Mouse (Mus musculus): ENCODE results near the gene Polr2b.

Gene Polr2b

DNA sequence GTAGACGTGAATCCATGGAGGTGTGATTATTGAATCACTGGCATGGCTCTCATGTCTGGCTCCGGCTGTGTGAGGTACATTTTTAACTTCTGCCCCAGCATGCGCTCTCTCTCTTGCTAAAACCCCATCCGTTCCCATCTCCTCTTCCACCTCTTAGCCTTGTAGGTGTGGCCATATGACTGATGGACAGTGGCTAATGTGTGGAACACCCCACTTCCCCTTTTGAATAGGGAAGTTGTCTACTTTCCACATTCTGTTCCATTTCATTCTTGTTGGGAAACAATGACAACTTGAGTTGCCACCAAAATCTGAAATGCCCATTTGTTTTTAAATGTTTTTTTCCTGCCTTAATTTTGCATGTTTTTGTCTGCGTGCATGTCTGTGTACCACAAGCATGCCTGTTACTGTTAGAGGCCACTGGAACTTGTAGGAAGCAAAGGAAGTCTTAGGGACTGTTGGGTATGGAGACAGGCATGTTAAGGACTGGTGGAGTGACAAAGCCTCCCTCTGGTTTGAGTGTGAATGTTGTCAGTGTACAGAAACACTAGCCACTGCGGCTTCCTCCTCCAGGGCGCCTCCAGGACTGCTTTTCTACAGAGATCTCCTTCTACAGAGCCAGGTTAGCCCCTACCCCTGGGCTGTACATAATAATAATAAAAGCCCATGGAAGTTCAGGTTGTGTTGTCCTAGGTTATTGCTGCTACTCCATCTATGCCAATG lies 17.0 kb upstream of the Polr2b start:
- WGBS, result 85% methylated on average over 7 of the region's 7 CpGs

DNA sequence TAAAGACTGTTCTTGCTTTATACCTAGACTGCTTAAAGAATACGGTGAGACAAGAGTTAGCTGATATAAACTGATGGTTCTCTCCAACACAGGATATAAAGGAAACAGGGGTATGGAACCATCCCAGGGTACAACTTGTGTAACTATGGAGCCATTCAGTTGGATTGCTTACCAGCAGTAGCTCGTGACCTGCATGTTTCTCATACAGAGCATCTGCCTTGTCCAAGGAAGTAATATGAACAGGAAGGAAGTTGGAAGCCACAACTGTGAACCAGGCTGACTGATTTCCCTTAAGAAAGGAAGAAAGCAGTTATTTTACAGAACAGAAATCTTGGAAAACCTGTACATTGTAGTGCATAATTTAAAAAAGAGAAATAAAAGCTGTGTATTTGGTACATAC lies 10.5 kb upstream of the Polr2b start:
- WGBS, result 89% methylated on average over 2 of the region's 2 CpGs

DNA sequence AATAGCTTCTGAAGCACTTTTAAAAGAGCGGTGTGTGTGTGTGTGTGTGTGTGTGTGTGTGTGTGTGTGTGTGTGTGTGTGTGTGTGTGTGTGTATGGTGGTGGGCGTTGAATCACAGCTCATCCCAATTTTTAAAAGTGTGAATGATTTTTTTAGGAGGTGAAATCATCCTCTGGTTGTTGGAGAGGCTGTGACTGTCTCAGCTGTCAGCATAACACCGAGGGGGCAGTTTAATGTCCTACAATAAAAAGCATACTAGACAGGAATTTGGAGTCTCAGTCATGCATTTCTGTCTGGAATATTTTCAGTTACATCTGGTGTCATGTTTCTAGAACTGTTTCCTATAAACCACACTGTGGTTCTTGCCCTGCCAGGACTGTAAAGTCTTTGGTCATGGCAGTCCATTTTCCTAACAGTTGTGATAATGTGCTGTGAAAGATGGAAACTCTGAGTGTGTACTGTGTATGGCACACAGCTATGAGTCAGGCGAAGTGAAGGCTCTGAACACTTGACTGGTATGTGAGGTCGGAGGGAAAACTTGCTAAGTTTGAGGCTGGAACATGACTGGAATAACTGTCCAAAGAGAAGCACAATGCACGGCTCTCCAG lies 8.5 kb upstream of the Polr2b start:
- WGBS, result 69% methylated on average over 6 of the region's 6 CpGs

DNA sequence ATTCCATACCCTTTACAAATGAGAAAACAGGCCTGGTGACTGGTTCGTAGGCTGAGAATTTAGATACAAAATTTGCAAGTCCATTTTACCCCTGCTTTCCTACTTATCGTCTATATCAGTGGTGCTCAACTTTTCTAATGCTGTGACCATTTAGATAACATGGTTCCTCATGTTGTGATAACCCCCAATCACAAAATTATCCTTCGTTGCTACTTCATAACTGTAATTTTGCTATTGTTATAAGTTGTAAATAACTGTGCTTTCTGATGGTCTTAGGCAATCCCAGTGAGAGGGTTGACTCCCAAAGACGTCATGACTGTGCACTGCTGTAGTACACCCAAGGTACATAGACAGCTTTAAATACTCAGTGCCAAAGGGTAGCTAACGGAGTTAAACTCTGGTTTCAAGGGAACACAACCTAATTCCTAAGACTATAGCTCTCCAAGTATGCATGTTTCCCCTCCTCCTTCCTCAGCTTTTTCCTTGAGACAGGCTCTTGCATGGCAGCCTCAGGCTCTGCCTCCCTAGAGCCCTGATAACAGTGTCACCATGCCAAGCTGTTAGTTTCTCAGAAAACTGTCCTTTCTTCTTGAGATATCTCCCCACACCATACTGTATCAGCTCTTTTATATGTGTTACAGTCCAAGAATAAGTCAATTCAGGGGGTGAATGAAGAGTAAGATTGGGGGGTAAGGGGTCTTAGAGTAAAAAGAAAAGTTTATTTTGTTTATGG lies 2.0 kb upstream of the Polr2b start:
- 79% methylated on average over 5 of the region's 5 CpGs for whole genome bisulfite sequencing

DNA sequence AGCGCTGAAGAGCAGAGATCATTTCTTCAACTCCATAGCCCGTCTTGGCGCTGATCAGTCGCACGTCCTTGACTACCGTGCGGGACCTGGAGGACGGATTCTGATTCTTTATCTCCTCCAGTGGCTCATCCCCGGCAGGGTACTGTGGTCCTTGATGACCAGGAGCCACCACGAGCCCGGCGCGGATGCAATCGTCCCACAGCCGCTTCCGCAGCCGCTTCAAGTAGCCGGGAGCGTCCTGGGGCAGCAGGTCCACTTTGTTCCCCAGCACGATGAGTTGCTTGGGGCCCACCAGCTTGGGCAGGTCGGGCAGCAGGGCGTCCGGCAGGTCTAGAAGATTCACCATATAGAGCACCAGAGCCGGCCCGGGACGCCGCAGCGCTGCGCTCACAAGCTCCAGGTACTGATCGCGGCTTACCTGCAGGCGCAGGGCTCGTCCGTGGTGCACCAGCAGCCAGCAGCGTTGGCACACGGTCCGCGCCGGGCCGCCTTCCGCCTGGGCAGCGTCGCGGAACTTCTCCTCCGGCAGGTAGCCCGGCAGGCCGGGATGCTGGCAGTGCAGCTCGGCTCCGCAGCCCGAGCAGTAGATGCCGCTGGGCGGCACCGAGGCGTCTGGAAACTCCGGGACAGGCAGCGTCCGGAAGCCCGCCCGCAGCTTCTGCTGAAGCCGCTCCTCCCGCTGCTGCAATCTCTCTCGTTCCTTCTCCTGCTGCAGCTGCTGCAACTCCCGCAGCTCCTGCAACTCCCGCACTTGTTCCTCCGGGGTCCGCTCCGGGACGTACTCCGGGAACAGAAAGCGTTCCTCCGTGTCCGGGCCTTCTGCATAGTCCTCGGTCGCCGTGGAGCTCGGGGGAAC lies 668 bp upstream of the Polr2b start:
- WGBS, result under 1% methylated on average over 76 of the region's 76 CpGs

DNA sequence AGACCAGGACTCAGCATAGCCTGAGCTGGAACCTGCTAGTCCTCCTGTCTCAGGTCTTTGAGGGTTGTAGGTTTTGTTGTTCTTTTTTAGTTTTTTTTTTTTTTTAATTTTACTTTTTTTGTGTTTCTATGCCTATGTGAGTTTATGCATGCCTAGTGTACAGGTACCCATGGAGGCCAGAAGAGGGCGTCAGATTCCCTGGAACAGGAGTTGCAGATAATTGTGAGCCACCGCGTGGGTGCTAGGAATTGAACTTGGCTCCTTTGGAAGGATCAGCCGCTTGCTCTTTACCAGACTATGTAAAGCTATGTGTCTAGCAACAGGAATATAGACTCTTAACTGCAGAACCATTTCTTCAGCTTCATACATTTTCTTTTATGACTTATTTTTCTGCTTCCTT lies 4.3 kb downstream of the Polr2b start:
- over 99% methylated on average over 4 of the region's 4 CpGs for WGBS

DNA sequence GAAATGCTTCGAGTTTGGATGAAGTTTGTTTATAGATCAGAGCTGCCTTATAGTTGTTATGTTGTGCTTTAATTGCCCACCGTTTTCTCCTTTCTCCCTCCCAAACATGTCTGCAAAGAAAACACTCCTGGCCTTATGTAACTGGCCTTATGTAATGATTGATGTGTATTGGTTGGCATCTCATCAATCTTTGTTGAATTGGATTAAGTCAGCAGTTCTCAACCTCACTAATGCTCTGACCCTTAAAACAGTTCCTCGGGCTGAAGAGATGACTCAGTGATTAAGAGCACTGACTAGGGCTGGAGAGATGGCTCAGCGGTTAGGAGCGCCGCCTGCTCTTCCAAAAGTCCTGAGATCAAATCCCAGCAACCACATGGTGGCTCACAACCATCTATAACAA lies 5.0 kb downstream of the Polr2b start:
- 91% methylated on average over 6 of the region's 6 CpGs for WGBS

DNA sequence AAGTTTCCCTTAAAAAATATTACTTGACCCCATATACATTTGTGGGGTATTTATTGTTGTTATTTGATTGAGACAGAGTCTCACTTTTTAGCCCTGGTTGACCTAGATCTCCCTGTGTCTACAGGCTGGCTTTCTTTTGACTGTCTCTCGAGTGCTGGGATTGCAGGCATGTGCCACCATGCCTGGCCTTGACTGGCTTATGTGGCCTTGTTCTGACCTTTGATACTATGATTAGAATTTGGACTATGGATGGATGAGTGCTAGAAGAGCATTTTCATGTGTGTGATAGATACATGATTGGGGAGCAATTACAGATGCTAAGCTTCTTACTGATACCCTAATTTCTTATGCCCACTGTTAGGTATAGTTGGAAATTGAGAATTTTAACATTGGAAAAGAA lies 15.0 kb downstream of the Polr2b start:
- WGBS, result 81% methylated on average over 1 of the region's 1 CpGs

DNA sequence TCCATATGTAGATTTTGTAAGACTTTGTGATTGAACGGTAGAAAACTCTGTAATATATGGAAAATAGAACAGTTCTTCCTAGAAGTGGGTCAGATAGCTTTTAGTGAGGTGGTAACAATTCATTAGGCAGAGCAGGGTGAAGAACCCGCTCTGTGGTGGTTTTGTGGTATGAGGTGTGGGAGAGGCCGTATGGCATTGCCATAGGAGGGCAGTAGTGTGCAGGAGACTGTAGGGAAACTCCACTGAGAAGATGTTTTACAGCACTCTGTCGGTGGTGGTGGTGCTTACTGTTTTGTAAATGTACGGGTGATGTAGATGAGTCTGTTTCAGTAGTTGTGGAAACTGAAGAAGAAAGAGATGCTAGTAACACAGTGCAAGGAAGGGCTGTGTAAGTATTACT lies 20.2 kb downstream of the Polr2b start:
- WGBS, result 64% methylated on average over 5 of the region's 5 CpGs

DNA sequence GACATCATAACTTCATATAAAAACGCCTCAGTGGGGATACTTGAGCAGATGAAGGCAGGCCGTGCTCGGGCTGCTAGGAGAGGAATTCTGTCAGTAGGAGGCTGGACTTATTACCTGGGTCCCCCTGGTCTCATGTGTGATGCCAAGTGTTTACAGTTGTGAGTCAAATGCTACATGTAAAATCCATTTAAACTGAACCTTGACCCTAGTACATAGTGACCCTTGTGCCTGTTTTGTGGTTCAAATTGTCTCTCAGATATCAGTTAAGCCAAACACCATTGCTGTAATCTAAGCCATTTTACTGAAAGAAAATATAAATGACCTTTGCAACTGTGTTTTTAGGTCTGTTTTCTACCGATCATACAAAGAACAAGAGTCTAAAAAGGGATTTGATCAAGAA lies 30.1 kb downstream of the Polr2b start:
- whole genome bisulfite sequencing, result 90% methylated on average over 4 of the region's 4 CpGs

DNA sequence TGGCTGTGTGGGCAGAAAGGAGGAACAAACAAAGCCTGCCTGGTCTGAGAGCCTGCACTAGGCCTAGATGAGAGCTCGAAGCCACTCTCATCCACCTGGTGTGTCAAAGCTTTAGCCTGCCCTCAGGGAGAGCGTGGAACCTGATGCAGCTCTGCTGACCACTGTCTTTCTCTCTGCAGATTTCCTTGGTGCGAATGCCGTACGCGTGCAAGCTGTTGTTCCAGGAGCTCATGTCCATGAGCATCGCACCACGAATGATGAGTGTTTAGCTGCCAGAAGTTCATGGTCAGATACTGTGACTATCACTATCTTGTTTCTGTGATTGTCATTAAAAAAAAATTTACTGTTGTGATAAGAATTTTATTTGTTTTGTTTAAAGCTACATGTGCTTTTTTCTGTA lies 39.0 kb downstream of the Polr2b start:
- 97% methylated on average over 8 of the region's 8 CpGs for whole genome bisulfite sequencing

DNA sequence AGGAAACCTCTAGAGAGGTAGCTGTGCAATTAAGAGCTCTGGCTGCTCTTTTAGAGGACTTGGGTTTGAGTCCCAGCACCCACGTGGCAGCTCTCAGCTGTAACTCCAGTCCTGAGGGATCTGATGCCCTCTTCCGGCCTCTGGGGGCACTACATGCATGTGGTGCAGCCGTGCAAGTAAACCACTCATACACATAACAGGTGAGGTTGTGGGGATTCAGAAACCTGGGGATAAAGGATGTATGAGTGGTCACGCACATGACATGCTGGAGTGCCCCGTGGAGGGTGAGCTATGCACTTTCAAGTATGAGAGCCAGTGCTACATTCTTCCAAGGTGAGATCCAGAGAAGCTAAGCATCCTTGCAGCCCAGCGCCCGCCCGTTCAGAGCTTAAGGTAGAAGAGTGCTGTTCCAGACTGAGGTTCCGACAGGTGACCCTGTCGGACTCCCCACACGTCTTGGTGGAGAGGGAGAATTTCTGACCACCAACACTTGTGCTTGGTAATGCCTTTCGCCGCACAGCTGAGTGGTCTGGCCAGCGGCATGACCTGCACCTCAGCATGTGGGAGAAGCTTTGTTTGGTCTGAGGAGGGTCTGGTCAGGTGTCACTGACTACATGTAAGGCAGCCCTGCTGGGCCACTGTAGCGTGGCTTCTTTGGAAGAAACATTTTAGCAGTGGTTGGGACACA lies 40.2 kb downstream of the Polr2b start:
- 95% methylated on average over 15 of the region's 15 CpGs for WGBS

DNA sequence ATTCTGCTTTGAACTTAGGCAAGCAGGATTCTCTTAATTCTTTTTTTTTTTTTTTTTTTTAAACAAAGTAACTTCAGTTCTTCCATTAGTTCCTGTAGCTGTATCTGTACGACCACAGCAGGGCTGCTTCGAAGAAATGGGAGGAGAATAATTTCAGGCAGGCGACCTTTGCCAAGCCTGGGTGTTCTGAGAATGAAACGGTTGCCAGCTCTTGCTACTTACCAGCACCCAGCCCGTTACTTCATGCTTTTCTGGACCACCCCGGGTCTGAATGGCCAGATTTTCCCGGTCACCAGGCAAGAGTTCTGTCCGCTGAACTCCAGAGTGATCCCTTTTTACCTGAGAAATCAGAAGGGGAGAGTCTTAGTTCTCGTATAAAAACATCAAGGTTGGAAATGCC lies 41.7 kb downstream of the Polr2b start:
- 75% methylated on average over 9 of the region's 9 CpGs for WGBS

DNA sequence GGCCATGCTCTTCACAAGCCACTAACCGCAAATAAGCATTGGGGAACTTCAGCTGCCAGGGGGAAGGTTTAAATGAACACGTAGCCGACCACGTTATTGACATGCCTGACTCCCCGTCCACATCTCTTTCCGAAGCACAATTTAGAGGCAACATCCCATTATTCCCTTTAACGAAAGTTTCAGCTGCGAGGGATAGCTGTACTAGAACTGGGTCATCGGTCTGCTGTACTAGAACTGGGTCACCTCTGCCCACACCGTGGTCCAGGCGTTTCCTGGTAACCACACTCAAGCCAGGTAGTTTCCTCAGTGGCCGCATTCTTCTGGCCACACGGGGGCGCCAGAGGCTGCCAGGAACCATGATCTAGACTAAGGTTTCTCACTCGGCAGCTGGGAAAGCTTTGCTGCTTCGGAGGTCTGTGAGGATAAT lies 44.4 kb downstream of the Polr2b start:
- 6% methylated on average over 16 of the region's 16 CpGs for WGBS

DNA sequence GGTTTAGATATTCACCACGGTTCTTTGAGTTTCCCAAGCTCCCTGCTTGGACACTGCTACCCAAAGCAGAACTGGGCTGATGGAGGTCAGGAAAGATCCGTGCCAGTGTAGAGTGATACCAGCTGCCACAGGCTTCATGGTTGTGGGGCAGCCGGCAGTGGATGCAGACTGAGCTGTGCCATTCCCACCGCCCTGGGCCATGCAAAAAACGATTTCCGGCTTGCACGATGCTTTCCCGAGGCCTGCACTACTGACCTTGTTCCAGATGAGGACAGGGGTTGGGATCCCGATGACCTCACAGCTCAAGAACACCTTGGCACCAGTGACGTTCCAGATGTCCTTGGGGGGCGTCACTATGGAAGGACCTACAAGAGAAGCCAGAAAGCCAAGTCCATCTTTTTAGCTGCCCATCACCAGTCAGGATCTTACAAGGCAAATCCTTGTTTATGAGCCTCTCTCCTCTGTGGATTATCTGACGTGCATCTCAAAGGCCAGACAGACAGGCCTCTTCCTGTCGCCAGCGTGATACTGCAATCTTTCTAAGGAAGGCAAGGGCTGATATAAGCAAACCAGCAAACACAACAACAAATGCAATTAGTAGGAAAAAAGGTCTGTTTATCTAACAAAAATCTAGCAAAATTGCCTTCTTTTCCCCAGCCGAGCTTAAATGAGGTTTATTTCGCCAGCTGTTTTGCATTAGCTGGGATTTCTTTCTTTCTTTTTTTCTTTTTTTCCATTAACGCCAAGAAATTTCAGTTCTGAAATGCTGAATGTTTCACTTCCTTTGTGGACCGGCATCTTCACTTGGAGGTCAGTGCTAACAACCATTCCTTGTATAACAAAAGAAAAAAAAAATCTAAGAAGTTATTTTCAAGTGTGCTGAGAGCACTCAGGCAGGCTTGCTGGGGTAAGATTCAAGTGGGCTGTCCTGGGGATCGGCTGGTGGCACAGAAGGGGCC lies 45.6 kb downstream of the Polr2b start:
- WGBS, result 84% methylated on average over 19 of the region's 19 CpGs

DNA sequence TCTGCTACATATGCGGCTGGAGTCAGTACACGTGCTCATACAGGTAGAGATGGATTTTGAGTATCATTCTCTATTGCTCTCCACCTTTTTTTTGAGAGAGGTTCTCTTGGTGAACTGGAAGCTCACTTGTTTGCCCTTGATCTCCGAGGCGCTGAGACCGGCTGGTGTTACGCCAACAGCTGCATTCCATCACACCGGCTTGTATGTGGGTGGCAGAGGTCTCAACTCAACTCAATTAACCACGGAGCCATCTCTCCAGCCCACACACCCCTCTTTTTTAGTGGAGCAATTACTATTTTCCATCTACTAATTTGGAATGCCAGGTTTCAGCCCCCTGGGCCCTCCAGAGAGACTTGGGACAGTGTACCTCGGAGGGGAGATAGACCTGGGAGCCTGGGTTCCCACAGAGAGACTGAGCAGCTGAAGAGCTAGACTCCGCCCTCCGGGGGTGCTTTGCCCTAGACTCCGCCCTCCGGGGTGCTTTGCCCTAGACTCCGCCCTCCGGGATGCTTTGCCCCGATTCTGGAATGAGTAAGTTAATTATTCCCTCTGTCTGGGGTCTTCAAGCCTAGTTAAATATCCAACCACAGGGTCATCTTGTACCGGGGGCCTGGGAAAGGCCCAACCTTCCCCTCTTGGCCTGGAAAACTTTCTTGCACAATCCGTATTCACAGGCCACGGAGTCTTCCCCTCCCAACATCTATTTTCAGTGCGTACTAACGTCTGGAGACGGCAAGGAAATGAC lies 47.6 kb downstream of the Polr2b start:
- WGBS, result 29% methylated on average over 22 of the region's 22 CpGs

DNA sequence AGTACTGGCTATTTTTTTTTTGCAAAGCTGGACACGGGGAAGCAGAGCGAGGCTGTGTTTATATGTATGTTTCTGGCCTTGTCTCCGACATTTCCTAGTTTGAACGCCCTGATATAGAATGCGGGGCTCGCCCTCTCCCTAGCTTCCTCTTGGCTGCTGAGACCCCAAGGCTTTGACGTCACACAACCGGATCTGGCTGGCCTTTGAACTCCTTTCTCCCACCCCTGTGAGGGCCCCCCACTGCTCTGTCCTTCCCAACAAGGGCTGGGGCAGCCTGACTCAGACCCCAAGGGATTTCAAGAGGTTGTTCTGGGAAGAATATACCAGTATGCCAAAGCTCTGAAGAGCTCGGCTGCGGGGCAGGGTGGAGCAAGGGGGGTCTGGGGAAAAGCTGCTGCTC lies 48.4 kb downstream of the Polr2b start:
- 29% methylated on average over 10 of the region's 10 CpGs for WGBS

DNA sequence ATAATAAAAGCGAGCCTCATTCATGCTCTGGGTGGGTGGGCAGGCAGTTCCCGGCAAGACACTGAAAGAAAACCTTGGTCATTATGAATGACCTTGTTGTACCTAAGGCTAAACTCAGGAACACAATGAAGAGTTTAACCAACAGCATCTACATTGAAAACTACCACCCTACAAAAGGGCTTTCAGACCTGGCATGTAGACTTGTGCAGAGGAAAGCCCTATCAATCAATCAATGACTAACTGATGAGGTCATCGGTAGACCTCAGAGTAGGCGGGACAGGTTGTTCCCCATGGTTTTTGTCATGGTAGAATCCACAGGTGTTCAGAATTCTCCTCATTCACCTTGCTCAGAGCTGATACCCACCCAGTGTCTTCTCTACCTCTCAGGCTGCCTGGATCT lies 50.0 kb downstream of the Polr2b start:
- 85% methylated on average over 4 of the region's 4 CpGs for WGBS

DNA sequence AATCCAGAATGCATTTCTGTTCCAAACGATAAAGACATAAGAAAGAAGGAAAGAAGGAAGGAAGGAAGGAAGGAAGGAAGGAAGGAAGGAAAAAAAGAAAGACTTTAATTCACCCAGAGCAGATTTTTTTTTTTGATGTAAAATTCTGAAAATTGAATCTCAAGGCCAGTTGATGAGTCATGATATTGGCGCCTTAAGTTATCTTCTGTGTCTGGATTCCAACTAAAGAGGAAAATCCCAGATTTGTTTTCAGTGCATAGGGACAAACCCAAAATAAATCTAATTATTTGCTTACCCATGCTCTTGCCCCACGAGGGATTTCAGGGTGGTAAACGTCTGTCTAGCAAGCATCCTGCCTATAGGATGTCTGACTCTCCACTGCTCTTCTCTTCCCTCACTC lies 51.1 kb downstream of the Polr2b start:
- WGBS, result 37% methylated on average over 4 of the region's 4 CpGs

DNA sequence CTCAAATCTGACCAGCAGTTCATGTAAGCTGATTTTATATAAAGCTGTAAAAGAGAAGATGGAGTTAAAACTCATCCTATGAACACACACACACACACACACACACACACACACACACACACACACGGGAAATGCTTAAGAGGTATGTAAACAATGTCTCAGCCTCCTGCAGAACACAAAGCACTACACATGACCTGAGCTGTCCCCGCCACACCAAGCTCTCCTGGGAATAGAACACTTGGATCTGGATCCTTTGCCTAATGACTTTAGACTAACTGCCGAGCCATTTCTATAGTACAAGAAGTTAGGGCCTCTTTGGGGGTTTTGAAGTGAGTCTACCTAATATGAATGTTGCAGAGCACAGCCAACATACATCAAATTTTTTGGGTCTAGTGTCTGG lies 52.2 kb downstream of the Polr2b start:
- 71% methylated on average over 3 of the region's 3 CpGs for WGBS
